Comparison of ENCODE assay signal across 9 mouse cellular contexts in the genomic region with DNA sequence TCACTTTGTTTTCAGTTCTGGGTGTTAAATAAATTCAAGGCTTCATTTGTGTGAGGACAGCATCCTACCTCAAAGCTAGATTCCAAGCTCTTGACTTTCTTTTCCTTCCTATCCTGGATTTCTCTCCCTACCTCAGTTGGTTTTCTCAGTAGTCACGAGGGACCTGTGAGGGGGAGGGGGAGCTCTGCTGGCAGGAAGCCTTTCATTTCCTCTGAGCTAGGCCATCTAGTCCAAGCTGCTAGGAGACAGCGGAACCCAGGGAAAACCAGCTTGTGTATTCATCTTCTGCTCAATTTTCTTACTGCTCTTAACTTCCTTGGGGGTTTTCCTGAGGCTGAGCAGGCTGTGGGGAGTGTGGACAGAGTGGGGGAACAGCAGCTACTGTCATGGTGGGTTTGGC. TPM values are rescaled to one million over a fixed set of nuclear protein-coding genes. Genes with fewer than 3 reads are reported as not detected.
DNase-seq lines count a peak whose midpoint lies in the region; ATAC-seq lines count a peak whose summit lies in the region.
"Had no signal": no experiment of that assay in that cellular context is flagged by ENCODE, and none has a peak within 500 bp of the region (broad histone marks: within the 10 kb centered on the region; RNA-seq: fewer than 3 reads in every experiment).

No protein-coding gene starts in this region.

- no peak overlapping the region for H3K4me2 ChIP-seq in forebrain, embryonic 14.5 days (ENCODE audit: low read length)
- H3K4me2 ChIP-seq in forebrain, embryonic 16.5 days (ENCODE audit: low read length): no peak overlapping the region
- H3K4me2 ChIP-seq in kidney, embryonic 15.5 days: no peak overlapping the region
- H3K4me2 ChIP-seq in liver, embryonic 15.5 days: no peak overlapping the region
- H3K4me2 ChIP-seq: stomach, embryonic 15.5 days had no signal

- H3K36me3 ChIP-seq in forebrain, embryonic 14.5 days (ENCODE audit: control insufficient read depth, insufficient read depth, low read length): peaks cover 75% of the 10 kb centered on the region
- H3K36me3 ChIP-seq in forebrain, embryonic 16.5 days (ENCODE audit: control insufficient read depth, insufficient read depth): peaks cover 15% of the 10 kb centered on the region
- peaks cover 73% of the 10 kb centered on the region for H3K36me3 ChIP-seq in kidney, embryonic 15.5 days
- H3K36me3 ChIP-seq in liver, embryonic 15.5 days (replicated peaks): peaks cover 24% of the 10 kb centered on the region

- 65% methylated on average over 2 of the region's 2 CpGs for WGBS in forebrain, embryonic 14.5 days
- WGBS in forebrain, embryonic 16.5 days: 51% methylated on average over 2 of the region's 2 CpGs
- WGBS in kidney, embryonic 15.5 days: 43% methylated on average over 2 of the region's 2 CpGs
- 30% methylated on average over 2 of the region's 2 CpGs for whole genome bisulfite sequencing in liver, embryonic 15.5 days (ENCODE audit: insufficient replicate concordance)

- no peak for ATAC-seq in forebrain, embryonic 14.5 days
- no peak for ATAC-seq in forebrain, embryonic 16.5 days
- ATAC-seq in granulocyte monocyte progenitor cell, adult 5-6 weeks (replicated peaks; ENCODE audit: poor library complexity, severe bottlenecking): peak; percentile 55
- ATAC-seq in kidney, embryonic 15.5 days (replicated peaks; ENCODE audit: low FRiP score): no peak; the same call in 1 of the 2 replicates
- peak; percentile 25; the same call in 1 of the 2 replicates for ATAC-seq in liver, embryonic 15.5 days (ENCODE audit: insufficient read depth)

- H3K9me3 ChIP-seq in forebrain, embryonic 14.5 days (replicated peaks; ENCODE audit: control insufficient read depth, low read length): no peaks in the 10 kb centered on the region
- no peaks in the 10 kb centered on the region for H3K9me3 ChIP-seq in forebrain, embryonic 16.5 days (ENCODE audit: control insufficient read depth, low read length)
- no peaks in the 10 kb centered on the region for H3K9me3 ChIP-seq in kidney, embryonic 15.5 days (replicated peaks)
- H3K9me3 ChIP-seq in liver, embryonic 15.5 days (replicated peaks): no peaks in the 10 kb centered on the region
- H3K9me3 ChIP-seq: stomach, embryonic 15.5 days had no signal

- no peak overlapping the region for H3K4me3 ChIP-seq in forebrain, embryonic 14.5 days (ENCODE audit: low read depth, low read length)
- H3K4me3 ChIP-seq in forebrain, embryonic 16.5 days (replicated peaks; ENCODE audit: low read length): no peak overlapping the region
- no peak overlapping the region for H3K4me3 ChIP-seq in kidney, embryonic 15.5 days (replicated peaks)
- no peak overlapping the region for H3K4me3 ChIP-seq in liver, embryonic 15.5 days (replicated peaks)
- H3K4me3 ChIP-seq: stomach, embryonic 15.5 days had no signal

- no peaks in the 10 kb centered on the region for H3K4me1 ChIP-seq in forebrain, embryonic 14.5 days (ENCODE audit: control insufficient read depth, insufficient read depth, low read length)
- H3K4me1 ChIP-seq in forebrain, embryonic 16.5 days (replicated peaks; ENCODE audit: control insufficient read depth, insufficient read depth, low read length): 0 out of 2 replicates have a peak, but pooled peaks cover 3% of the 10 kb centered on the region
- peaks cover 4% of the 10 kb centered on the region; the same call in 1 of the 2 replicates for H3K4me1 ChIP-seq in kidney, embryonic 15.5 days
- H3K4me1 ChIP-seq in liver, embryonic 15.5 days (replicated peaks): peaks cover 8% of the 10 kb centered on the region; the same call in 1 of the 2 replicates
- H3K4me1 ChIP-seq: stomach, embryonic 15.5 days had no signal

- DNase-seq in forebrain, embryonic 14.5 days (ENCODE audit: low spot score): peak; percentile 32
- peak; percentile 41 for DNase-seq in Muller cell, postnatal 12 days (ENCODE audit: inconsistent ontology term)
- peak; percentile 34 to 47 for DNase-seq in right cerebral cortex, postnatal 36 days (ENCODE audit: low spot score in 2 of 2)
- DNase-seq in urinary bladder, postnatal 4 days (ENCODE audit: low spot score in 2 of 2): no peak

- H3K27me3 ChIP-seq in forebrain, embryonic 14.5 days (replicated peaks; ENCODE audit: control insufficient read depth, insufficient read depth, low read length): no peaks in the 10 kb centered on the region
- no peaks in the 10 kb centered on the region for H3K27me3 ChIP-seq in forebrain, embryonic 16.5 days (replicated peaks; ENCODE audit: control insufficient read depth, insufficient read depth, low read length)
- no peaks in the 10 kb centered on the region for H3K27me3 ChIP-seq in kidney, embryonic 15.5 days
- no peaks in the 10 kb centered on the region for H3K27me3 ChIP-seq in liver, embryonic 15.5 days
- H3K27me3 ChIP-seq: stomach, embryonic 15.5 days had no signal

- no peak overlapping the region for H3K27ac ChIP-seq in forebrain, embryonic 14.5 days (ENCODE audit: low read depth, low read length)
- H3K27ac ChIP-seq in forebrain, embryonic 16.5 days (ENCODE audit: low read length): no peak overlapping the region
- H3K27ac ChIP-seq in kidney, embryonic 15.5 days: peak overlapping the region; percentile 63
- H3K27ac ChIP-seq in liver, embryonic 15.5 days (replicated peaks): peak overlapping the region; percentile 49; the same call in 1 of the 2 replicates

- no peak overlapping the region for H3K9ac ChIP-seq in forebrain, embryonic 14.5 days (ENCODE audit: low read length)
- no peak overlapping the region for H3K9ac ChIP-seq in forebrain, embryonic 16.5 days (replicated peaks; ENCODE audit: low read depth, low read length)
- H3K9ac ChIP-seq in kidney, embryonic 15.5 days: no peak overlapping the region
- H3K9ac ChIP-seq in liver, embryonic 15.5 days: no peak overlapping the region
- H3K9ac ChIP-seq: stomach, embryonic 15.5 days had no signal

RNA-seq across cellular contexts. Expression of a gene that starts 55.0 kb away (rescaled TPM):
- 4.8 and 4.9 TPM in 2 replicates for polyA plus RNA-seq in forebrain, embryonic 14.5 days (2014; fragmentation: Nextera tagmentation; extraction: Ambion mirVana)
- polyA plus RNA-seq in forebrain, embryonic 16.5 days (2015; fragmentation: Nextera tagmentation; extraction: Ambion mirVana): 5.0 and 6.9 TPM in 2 replicates
- total RNA-seq in granulocyte monocyte progenitor cell, adult 5-6 weeks (2014; fragmentation: Nextera tagmentation): 3.4 and 4.0 TPM in 2 replicates
- 2.6 and 6.5 TPM in 2 replicates for total RNA-seq in granulocyte monocyte progenitor cell, adult 5-6 weeks (2017)
- 6.3 TPM in 2 replicates for polyA plus RNA-seq in kidney, embryonic 15.5 days (2015; fragmentation: Nextera tagmentation; extraction: Ambion mirVana)
- 1.9 and 2.0 TPM in 2 replicates for polyA plus RNA-seq in liver, embryonic 15.5 days (2015; fragmentation: Nextera tagmentation; extraction: Ambion mirVana)

RNA-seq across cellular contexts. Expression of a gene that starts 55.5 kb away (rescaled TPM):
- polyA plus RNA-seq in forebrain, embryonic 14.5 days (2014; fragmentation: Nextera tagmentation; extraction: Ambion mirVana): 67.2 and 67.3 TPM in 2 replicates
- 60.6 and 64.9 TPM in 2 replicates for polyA plus RNA-seq in forebrain, embryonic 16.5 days (2015; fragmentation: Nextera tagmentation; extraction: Ambion mirVana)
- 0.60 and 5.4 TPM in 2 replicates for total RNA-seq in granulocyte monocyte progenitor cell, adult 5-6 weeks (2014; fragmentation: Nextera tagmentation)
- 20.9 and 28.4 TPM in 2 replicates for total RNA-seq in granulocyte monocyte progenitor cell, adult 5-6 weeks (2017)
- 68.7 and 71.1 TPM in 2 replicates for polyA plus RNA-seq in kidney, embryonic 15.5 days (2015; fragmentation: Nextera tagmentation; extraction: Ambion mirVana)
- 26.3 and 28.5 TPM in 2 replicates for polyA plus RNA-seq in liver, embryonic 15.5 days (2015; fragmentation: Nextera tagmentation; extraction: Ambion mirVana)

Comparison
In these comparisons a context has a peak if more than half of its experiments do, and no peak if none do; other contexts are left out.
1. ATAC-seq: peak in granulocyte monocyte progenitor cell, adult 5-6 weeks (single experiment) and liver, embryonic 15.5 days (single experiment); none in forebrain, embryonic 14.5 days (single experiment), forebrain, embryonic 16.5 days (single experiment) and kidney, embryonic 15.5 days (single experiment).
2. DNase-seq: peak in forebrain, embryonic 14.5 days (single experiment), Muller cell, postnatal 12 days (single experiment) and right cerebral cortex, postnatal 36 days (2 of 2); none in urinary bladder, postnatal 4 days (0 of 2).
3. H3K27ac ChIP-seq: peak in kidney, embryonic 15.5 days (single experiment) and liver, embryonic 15.5 days (single experiment); none in forebrain, embryonic 14.5 days (single experiment) and forebrain, embryonic 16.5 days (single experiment).